Mouse (Mus musculus): ENCODE measurements around the gene Hist1h2ai.

The Hist1h2ai gene

GRCm38 (mm10) chr13:21727948-21728572 is 11.8 kb downstream of the Hist1h2ai start:
- CTCF ChIA-PET, result interaction anchor here (1.0 kb wide), 1 partner anchor 9 kb away, joined by 4 read pairs; no protein-coding TSS in a partner anchor

DNA sequence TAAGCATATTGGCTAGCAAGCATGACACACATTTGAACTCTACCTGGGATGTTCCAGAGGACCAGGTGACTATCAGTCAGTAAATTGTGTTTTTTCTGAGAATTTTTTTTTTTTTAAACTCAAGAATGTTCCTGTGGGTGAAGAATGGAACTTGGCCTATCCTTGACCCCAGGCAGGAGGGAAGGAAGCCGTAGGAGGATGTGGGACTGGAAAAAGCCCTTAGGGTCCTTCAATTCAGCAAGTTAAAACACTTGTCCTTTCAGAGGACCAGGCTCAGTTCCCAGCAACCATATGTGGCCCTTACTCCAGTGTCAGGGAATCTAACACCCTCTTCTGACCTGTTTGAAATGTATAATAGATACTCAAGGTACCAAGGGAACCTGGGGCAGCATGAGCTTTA is 13.3 kb downstream of the Hist1h2ai start:
- CTCF ChIA-PET, result no interaction called here

DNA sequence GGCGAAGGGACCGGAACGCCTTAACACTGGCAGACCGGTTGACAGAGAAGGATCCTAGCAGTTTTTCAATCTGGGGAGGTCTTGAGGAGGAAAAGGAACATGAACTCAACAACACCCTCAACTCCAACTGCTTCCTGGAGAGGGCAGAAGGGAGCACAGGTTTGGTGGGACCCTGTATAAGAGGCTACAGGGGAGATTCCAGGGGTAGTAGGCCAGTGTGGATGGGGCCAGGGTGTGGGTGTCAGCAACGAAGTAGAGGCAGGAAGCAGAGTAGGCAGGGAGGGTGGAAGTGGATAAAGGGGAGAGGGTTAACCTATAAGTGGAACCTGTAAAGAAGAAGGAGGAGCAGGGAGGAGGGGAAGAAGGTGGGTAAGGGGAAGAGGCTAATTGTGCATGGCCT is 17.2 kb downstream of the Hist1h2ai start:
- CTCF ChIA-PET, result interaction anchor here (0.7 kb wide), 1 partner anchor 532 kb away, joined by 3 read pairs; no protein-coding TSS in a partner anchor

DNA sequence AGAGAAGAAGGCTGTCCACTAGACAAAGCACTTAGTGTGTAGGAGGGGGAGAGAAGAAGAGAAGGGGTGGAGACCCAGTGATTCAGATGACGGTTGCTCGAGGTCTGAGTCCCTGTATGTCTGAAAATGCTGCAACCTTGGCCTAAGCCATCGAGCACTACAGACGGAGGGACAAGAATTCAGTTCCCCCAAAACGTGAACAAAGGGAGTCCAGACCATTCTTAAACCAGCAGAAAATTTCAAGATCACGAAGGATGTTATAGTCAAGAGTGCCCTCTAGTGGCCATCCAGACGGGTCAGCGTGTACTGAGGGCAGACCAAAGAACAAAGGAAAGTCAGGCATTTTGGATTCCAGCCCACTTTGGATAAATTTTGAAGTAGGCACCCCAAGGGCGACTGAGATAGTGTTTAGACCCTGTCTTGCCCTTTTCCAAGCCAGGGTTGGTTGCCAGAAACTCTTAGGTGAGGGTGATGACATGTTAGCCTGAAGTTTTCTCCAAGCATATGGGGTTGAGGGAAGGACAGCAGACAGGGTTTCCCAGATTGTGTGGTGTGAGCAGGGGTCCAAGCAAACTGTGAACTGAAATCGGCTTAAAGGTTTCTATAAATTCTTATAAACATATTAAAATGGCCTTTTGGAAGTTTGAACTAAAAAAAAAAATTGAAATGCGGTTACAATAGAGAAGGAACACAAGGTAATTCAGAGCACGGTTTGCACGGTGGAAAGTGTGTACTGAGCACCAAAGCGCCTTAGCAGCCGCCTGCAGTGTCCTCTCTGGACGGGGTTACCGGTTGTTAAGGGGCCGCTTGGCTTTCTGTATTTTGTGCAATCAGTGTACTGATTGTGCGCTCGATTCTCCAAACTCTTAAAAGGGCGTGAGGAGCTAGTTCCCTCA is 18.0 kb downstream of the Hist1h2ai start:
- CTCF ChIA-PET, result interaction anchor here (0.7 kb wide), 1 partner anchor 532 kb away, joined by 3 read pairs; no protein-coding TSS in a partner anchor

GRCm38 (mm10) chr13:21734906-21735767 is 18.9 kb downstream of the Hist1h2ai start, which contains the start of gene Hist1h4j:
Gene Hist1h4j, plus strand, starts transcription at chr13:21735064.
- CTCF ChIA-PET, result interaction anchor here (1.0 kb wide), 1 partner anchor 14 kb away, joined by 4 read pairs; no protein-coding TSS in a partner anchor

GRCm38 (mm10) chr13:21745006-21745405 is 28.8 kb downstream of the Hist1h2ai start:
- CTCF ChIA-PET, result no interaction called here

DNA sequence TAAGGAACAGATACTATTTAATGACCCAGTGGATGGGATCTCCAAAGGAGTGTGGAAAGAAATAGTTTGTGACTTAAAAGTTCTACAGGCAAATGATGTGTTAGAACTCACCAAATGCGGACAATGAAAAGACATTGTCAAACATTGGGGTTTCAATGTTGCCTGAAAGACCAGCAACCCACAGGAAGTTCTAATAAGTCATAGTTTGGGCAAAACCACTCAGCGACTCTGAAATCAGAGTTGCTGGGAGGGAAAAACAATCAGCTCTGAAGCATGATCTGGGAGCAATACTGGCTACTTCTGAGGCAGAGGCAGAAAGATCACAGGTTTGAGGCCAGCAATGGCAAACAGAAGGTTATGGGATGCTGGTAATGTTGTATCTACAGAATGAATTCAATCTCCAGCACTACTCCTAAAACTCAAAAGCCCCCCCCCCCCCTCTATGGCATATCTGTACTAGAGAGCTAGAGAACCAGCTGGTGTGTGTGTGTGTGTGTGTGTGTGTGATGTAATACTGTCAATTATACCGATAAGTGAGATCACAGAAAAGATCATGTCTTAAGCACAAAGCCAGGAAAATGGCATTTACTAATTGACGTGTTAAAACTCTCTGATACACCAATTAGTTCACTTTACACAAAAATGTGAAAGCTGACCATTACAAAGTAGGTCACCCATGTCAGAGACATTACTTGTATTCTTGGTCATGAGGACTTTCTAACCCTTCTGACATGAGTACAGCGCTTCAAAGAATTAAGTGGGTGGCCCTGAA is 33.4 kb downstream of the Hist1h2ai start:
- CTCF ChIA-PET, result interaction anchor here (0.6 to 1.7 kb wide), 7 partner anchors 10 to 349 kb away, joined by 3 to 8 read pairs (median 4); partner anchors contain the start of gene Hist1h4j

- CTCF ChIA-PET, result interaction anchor here (0.6 to 1.7 kb wide), 7 partner anchors 11 to 350 kb away, joined by 3 to 8 read pairs (median 4); partner anchors contain the start of gene Hist1h4j
These were observed 34.2 kb downstream of the Hist1h2ai start, which contains the start of gene Hist1h4k for GRCm38 (mm10) chr13:21750159-21751017. Gene Hist1h4k, minus strand, starts transcription at chr13:21750505.

GRCm38 (mm10) chr13:21751417-21751816 is 35.2 kb downstream of the Hist1h2ai start:
- CTCF ChIA-PET, result no interaction called here

DNA sequence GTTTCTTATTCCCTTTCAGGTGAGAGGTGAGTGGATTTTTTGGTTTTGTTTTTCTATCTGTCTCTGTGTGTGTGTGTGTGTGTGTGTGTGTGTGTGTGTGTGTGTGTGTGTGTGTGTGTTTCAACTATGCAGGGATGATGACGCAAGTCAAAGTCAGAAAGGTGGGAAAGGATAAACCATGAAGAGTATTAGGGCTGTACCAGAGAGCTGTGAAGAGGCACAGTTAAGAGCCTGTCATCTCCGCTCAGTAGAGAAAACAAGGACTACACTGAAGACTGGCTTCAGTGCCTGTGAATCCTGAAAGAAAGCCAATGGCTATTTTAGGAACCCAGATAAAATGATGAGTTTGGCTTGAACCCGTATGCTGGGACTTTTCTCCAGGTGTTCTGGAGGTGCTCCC is 35.6 kb downstream of the Hist1h2ai start:
- CTCF ChIA-PET, result no interaction called here

GRCm38 (mm10) chr13:21752356-21752755 is 36.1 kb downstream of the Hist1h2ai start:
- CTCF ChIA-PET, result no interaction called here

GRCm38 (mm10) chr13:21753051-21753523 is 36.9 kb downstream of the Hist1h2ai start:
- CTCF ChIA-PET, result interaction anchor here (0.6 kb wide), 1 partner anchor 26 kb away, joined by 3 read pairs; no protein-coding TSS in a partner anchor

DNA sequence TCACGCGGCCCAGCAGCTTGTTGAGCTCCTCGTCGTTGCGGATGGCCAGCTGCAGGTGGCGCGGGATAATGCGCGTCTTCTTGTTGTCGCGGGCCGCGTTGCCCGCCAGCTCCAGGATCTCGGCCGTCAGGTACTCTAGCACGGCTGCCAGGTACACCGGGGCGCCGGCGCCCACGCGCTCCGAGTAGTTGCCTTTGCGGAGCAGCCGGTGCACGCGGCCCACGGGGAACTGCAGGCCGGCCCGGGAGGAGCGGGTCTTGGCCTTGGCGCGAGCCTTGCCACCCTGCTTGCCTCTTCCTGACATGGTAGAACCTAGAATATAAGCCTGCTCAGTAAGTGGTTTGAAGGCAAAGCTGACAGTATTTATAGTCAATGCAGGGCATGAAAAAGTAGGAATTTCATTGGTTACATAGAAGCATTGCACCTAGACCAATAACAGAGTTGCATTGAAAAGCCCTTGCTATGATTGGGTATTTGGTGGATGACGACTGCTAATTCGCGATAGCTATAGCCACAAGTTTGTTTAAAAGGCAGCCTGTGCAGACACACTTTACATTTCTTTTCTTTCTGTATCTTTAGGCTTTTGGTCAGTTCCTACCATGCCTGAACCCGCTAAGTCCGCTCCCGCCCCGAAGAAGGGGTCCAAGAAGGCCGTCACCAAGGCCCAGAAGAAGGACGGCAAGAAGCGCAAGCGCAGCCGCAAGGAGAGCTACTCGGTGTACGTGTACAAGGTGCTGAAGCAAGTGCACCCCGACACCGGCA is 37.5 kb downstream of the Hist1h2ai start, which contains the start of the genes Hist1h2ak and Hist1h2bn:
TSS of gene Hist1h2ak (minus strand) at position 304 of the 762 bp plus-strand sequence.
TSS of gene Hist1h2bn (plus strand) at position 600 of the 762 bp plus-strand sequence.
- CTCF ChIA-PET, result interaction anchor here (0.6 kb wide), 2 partner anchors 25 kb away, joined by 3 read pairs; no protein-coding TSS in a partner anchor

DNA sequence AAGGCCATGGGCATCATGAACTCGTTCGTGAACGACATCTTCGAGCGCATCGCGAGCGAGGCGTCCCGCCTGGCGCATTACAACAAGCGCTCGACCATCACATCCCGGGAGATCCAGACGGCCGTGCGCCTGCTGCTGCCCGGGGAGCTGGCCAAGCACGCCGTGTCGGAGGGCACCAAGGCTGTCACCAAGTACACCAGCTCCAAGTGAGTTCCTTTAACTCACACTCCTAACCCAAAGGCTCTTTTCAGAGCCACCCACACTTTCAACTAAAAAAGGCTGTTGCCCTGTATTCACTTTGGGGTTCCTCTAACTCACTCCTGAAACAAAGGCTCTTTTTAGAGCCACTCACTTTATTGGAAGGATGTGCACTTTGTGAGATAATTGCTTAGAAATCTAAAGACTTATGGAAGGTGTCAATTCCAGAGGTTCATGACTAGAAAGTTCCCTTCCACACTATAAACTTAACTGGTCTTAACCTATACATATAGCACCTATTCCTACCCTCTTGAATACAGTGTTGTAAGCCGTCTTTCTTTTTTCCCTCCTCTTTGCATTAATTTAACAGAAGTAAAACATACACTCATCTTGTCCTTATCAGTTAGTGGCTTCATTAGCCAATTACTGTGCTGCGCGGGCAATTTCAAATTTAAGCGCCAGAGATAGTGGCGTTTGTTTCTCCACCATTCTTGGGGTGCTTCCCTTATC is 38.2 kb downstream of the Hist1h2ai start:
- CTCF ChIA-PET, result interaction anchor here (0.6 kb wide), 1 partner anchor 24 kb away, joined by 3 read pairs; no protein-coding TSS in a partner anchor

DNA sequence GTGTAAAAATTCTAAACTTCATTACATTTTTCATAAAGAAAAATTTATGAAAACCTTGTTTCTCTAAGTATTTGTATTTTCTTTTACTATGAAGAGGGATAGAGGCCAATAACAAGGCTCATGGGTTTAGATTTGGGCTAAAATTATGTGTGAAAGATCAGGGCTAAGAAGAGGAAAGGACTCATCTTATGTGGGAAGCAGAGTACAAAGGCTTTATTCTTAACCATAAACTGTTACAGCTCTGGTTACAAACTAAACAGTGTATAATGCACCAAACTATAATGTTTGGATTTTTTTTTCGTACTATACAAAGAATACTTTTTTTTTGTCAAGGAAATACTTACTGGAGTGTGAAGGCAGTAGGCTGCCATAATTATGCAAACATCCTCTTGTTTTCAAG is 39.5 kb downstream of the Hist1h2ai start:
- CTCF ChIA-PET, result interaction anchor here (0.7 kb wide), 1 partner anchor 28 kb away, joined by 3 read pairs; no protein-coding TSS in a partner anchor

Measured in spleen, embryonic (tissue).